Mouse (Mus musculus) adipose tissue, adult 10 weeks (tissue): ENCODE data around the gene Ifi211. TPM values are rescaled to one million over a fixed set of nuclear protein-coding genes. Genes with fewer than 3 reads are reported as not detected.

ENCODE experiments used
- polyA plus RNA-seq: library from polyadenylated mRNA; stranded (reverse); fragments of 350-450 nt; fragmentation: Illumina TruSeq; extraction: RNeasy Lipid Tissue Mini Kit (QIAGEN cat#74804); gene quantifications from one replicate; pipeline ENCODE4 v1.2.3, GENCODE M21; 2014; ENCODE audit warnings: low read depth, low replicate concordance

Ifi211 gene
- polyA plus RNA-seq, result 9.6 TPM

DNA sequence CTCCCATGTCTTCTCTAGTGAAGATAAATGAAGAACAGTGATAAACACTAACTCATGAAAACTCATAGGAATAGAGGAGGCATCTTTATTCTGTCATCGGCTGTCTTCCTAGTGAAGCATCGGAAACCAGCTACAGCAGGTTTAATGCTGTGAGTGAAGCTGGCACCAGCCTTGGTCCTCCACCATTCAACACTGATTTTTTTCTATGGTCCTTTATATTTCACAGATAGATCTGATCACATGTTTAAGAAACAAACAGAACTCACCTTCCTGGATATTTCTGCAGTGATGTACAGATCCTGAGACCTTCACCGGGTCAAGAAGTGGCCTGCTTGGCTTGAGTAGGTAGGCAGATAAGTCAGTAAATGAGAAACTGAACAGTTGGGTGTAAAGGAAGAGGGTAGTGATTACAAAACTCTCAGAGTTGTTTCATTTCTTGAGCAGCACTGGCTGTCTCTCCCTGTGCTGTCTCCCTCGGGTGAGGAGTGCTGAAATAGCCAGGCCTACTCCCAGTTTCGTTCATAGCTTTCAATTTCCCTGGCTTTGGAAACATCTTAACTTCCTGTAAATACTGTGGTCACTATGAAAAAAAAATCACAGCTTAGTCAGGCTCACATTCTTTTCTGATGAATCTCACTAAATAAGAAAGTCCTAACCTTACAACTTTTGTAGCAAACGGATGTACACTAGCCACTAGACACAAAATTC, at the start of gene Ifi211:
TSS of gene Ifi211 (minus strand) at position 499 of the 708 bp plus-strand sequence.

DNA sequence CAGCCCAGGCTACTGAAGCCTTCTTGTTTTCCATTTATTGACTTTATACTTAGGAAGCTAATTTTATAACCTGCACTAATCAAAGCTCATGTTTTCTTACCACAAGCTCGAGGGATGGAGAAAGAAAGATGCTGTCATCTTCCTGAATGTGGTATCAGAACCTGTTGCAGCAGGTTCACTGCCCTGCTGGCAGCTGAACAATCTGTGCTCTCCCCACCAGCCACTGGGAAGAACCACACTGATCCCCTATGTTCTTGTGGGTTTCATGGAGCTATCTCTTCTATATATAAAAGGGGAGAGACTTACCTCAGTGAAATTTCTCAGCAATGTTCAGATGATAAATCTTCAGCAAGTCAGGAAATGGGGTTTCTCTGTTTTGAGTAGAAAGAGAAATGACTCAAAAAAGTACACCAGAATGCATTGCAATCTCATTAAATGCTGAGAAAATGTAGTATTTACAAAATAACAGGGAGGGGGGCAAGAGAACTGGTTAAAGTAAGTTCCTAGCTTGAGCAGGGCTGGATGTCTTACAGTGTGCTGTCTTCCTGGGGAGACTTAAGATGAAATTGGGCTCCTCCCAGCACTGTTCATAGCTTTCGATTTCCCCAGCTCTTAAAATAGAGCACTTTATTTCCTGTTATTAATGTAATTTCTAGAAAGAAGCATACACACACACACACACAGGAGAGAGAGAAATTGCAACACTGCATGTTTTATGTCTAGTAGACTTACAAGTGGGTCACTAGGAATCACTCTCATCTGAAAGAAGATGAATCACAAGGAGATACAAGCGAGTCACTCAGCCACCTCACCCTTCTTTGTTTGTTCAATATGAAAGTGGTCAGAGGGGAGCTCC, 29.3 kb upstream of the Ifi211 start, which contains the start of the genes Mndal and Ifi203:
TSS of gene Mndal (minus strand) at position 568 of the 856 bp plus-strand sequence.
TSS of gene Ifi203 (minus strand) at position 749 of the 856 bp plus-strand sequence.

Other genes starting within 250 kb of the Ifi211 start
- gene Ifi208, start 239.4 kb downstream of the Ifi211 start, polyA plus RNA-seq, result 0.78 TPM
- gene Ifi207, start 171.3 kb downstream of the Ifi211 start, polyA plus RNA-seq, result 14.4 TPM
- gene Ifi204, start 146.1 kb downstream of the Ifi211 start, polyA plus RNA-seq, result 16.2 TPM
- gene Mndal, start 29.4 kb upstream of the Ifi211 start, polyA plus RNA-seq, result 19.2 TPM
- 16.0 TPM for gene Ifi203, start 29.6 kb upstream of the Ifi211 start, polyA plus RNA-seq
- not detected for gene Ifi202b, start 69.7 kb upstream of the Ifi211 start, polyA plus RNA-seq
- gene Ifi205, start 118.8 kb upstream of the Ifi211 start, polyA plus RNA-seq, result 23.5 TPM
- not detected for gene Olfr433, start 127.7 kb upstream of the Ifi211 start, polyA plus RNA-seq
- not detected for gene Olfr432, start 136.2 kb upstream of the Ifi211 start, polyA plus RNA-seq
- not detected for gene Olfr430, start 153.6 kb upstream of the Ifi211 start, polyA plus RNA-seq
- not detected for gene Olfr429, start 171.3 kb upstream of the Ifi211 start, polyA plus RNA-seq
- gene Olfr427, start 183.8 kb upstream of the Ifi211 start, polyA plus RNA-seq, result not detected
- gene Olfr231, start 208.1 kb upstream of the Ifi211 start, polyA plus RNA-seq, result not detected
- not detected for gene Olfr424, start 218.5 kb upstream of the Ifi211 start, polyA plus RNA-seq
- not detected for gene Olfr420, start 242.6 kb upstream of the Ifi211 start, polyA plus RNA-seq